Mouse (Mus musculus) forebrain, embryonic 11.5 days (tissue): ENCODE measurements around the gene Sec14l3. TPM values are rescaled to one million over a fixed set of nuclear protein-coding genes. Genes with fewer than 3 reads are reported as not detected.
"Not testable (repeated sequence)": the region's sequence is repeated elsewhere in the genome, so short reads cannot be mapped to it uniquely, and the experiment has no call there.

ENCODE experiments used
- ATAC-seq: fragments of 200-750 bp; cut with Nextera tagmentation; replicated peaks from 2 replicates; pipeline ENCODE4 v1.8.0; 2017; ENCODE audit warnings: moderate TSS enrichment; ENCODE audit not compliant: low FRiP score
- DNase-seq: peaks from one replicate; pipeline ENCODE4 v3.0.0-alpha.2; 2017; ENCODE audit warnings: low spot score
- H3K27ac ChIP-seq: fragments of 300-500 bp; sonication (generic); 2 replicates; pipeline ENCODE4 v1.5.1; 2014; ENCODE audit warnings: low read depth, low read length
- H3K27me3 ChIP-seq: fragments of 300-500 bp; sonication (generic); 2 replicates; pipeline ENCODE4 v1.6.1; 2014; ENCODE audit warnings: mild to moderate bottlenecking, low read length, mixed read lengths; ENCODE audit not compliant: control insufficient read depth, insufficient read depth
- H3K36me3 ChIP-seq: fragments of 300-500 bp; sonication (generic); 2 replicates; pipeline ENCODE4 v1.6.1; 2014; ENCODE audit warnings: mild to moderate bottlenecking, low read length, moderate library complexity, mixed read lengths; ENCODE audit not compliant: control insufficient read depth, insufficient read depth
- H3K4me1 ChIP-seq: fragments of 300-500 bp; sonication (generic); replicated peaks from 2 replicates; pipeline ENCODE4 v1.6.1; 2014; ENCODE audit warnings: low read length, mixed read lengths; ENCODE audit not compliant: control insufficient read depth, insufficient read depth
- H3K4me2 ChIP-seq: fragments of 300-500 bp; sonication (generic); 2 replicates; pipeline ENCODE4 v1.6.1; 2014; ENCODE audit warnings: low read depth, mild to moderate bottlenecking, low read length, moderate library complexity, mixed read lengths; ENCODE audit not compliant: severe bottlenecking
- H3K4me3 ChIP-seq: fragments of 300-500 bp; sonication (generic); 2 replicates; pipeline ENCODE4 v1.5.1; 2014; ENCODE audit warnings: low read depth, low read length
- H3K9ac ChIP-seq: fragments of 300-500 bp; sonication (generic); 2 replicates; pipeline ENCODE4 v1.6.1; 2014; ENCODE audit warnings: low read length
- H3K9me3 ChIP-seq: fragments of 300-500 bp; sonication (generic); 2 replicates; pipeline ENCODE4 v1.6.1; 2016; ENCODE audit warnings: low read length, mixed read lengths; ENCODE audit not compliant: control insufficient read depth
- WGBS: fragments of 180-500 bp; shearing (Covaris S2); extraction: QIAGEN DNeasy Blood & Tissue Kit; methylation state at CpG from one replicate; pipeline ENCODE4 v1.1.7; 2014; 5-methylcytosine and 5-hydroxymethylcytosine counted together
- polyA plus RNA-seq: library from polyadenylated mRNA; unstranded; fragments of >200 nt; fragmentation: Nextera tagmentation; extraction: Ambion mirVana; gene quantifications from 2 replicates; pipeline ENCODE4 v1.2.1, GENCODE M21; 2014

Gene Sec14l3
- polyA plus RNA-seq = 0.28 and 0.37 TPM in 2 replicates

DNA sequence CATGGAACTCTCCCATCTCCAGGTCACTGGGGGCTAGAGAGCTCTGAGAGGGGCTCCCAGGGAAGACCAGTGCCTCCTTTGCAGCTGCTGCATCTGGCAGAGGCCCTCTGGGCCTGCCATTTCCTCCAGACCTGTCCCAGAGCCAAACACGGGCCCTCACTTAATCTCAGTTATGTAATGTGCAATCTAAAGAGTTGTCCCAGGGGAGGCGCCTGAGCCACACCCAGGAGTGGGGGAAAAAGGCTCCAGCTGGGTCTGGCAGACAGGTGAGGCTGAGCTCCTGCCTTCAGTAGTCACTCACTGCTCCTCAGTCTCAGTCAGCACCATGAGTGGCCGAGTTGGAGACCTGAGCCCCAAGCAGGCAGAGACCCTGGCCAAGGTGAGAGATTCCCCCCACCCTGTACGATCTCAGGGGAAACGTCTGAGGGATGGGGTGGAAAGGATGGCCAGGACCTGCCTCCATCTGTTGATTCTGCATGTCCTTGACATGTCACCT, at the start of gene Sec14l3:
Gene Sec14l3 (plus strand): TSS at position 215 of the 496 bp plus-strand sequence.
- 76% methylated on average over 5 of the region's 5 CpGs for WGBS
- H3K27me3 ChIP-seq = no peaks in the 10 kb centered on the region
- no peak within 1 kb of the TSS for H3K4me3 ChIP-seq
- H3K4me1 ChIP-seq = no peaks in the 10 kb centered on the region
- H3K27ac ChIP-seq = no peak within 1 kb of the TSS
- no peaks in the 10 kb centered on the region for H3K36me3 ChIP-seq
- H3K4me2 ChIP-seq = no peak within 1 kb of the TSS
- DNase-seq = no peak
- no peak within 1 kb of the TSS for H3K9ac ChIP-seq
- H3K9me3 ChIP-seq = no peaks in the 10 kb centered on the region
- no peak for ATAC-seq

DNA sequence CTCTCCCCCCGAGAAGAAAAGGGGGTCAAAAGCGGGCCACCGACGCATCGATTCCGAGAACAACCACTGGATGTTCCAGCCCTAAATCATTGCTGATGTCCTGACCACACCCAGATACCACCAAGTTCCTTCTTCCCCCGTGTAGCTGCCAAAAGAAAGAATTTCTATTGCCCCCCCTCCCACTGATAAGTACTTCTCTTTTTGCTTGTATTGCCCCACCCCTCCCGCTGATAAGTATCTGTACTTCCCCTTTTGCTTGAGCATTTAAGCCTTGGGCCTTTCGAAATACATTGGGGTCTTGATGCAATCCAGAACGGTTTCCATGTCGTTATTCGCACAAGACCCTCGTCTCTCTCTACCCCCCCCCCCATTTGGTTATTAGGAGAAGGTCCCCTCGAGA, 48.8 kb upstream of the Sec14l3 start:
- ATAC-seq, H3K27ac ChIP-seq, H3K27me3 ChIP-seq, DNase-seq, H3K36me3 ChIP-seq, H3K4me2 ChIP-seq, H3K4me3 ChIP-seq, H3K4me1 ChIP-seq, H3K9me3 ChIP-seq, H3K9ac ChIP-seq: not testable (repeated sequence)
- WGBS = 92% methylated on average over 14 of the region's 14 CpGs

DNA sequence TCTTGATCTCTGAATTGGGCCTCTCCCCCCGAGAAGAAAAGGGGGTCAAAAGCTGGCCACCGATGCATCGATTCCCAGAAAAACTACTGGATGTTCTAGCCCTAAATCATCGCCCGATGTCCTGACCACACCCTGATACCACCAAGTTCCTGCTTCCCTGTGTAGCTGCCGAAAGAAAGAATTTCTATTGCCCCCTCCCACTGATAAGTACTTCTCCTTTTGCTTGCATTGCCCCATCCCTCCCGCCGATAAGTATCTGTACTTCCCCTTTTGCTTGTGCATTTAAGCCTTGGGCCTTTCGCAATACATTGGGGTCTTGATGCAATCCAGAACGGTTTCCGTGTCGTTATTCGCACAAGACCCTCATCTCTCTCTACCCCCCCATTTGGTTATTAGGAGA, 42.5 kb upstream of the Sec14l3 start:
- ATAC-seq, H3K4me1 ChIP-seq, H3K4me3 ChIP-seq, H3K9ac ChIP-seq, H3K36me3 ChIP-seq, DNase-seq, H3K4me2 ChIP-seq, H3K9me3 ChIP-seq, H3K27me3 ChIP-seq, H3K27ac ChIP-seq: not testable (repeated sequence)
- 94% methylated on average over 13 of the region's 13 CpGs for WGBS

DNA sequence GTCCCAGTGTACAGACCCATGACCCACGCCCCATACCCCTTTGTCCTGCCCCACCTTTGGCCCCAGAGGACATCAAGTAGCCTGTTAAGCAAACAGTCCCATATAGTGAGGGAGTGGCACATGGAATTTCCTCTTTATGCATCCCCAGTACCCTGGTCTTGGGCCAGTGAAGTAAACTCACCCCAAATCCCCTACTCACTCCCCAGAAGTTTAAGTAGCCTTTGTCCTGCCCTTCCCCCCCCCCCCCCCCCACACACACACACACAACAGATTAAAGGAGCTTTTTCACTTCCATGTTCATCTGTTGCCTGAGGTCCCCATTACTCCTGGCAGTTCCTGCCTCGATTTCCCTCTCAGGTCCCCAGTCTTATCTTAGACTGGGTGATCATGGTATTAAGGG, 41.3 kb upstream of the Sec14l3 start:
- H3K4me1 ChIP-seq = no peaks in the 10 kb centered on the region
- 70% methylated on average over 2 of the region's 2 CpGs for WGBS

DNA sequence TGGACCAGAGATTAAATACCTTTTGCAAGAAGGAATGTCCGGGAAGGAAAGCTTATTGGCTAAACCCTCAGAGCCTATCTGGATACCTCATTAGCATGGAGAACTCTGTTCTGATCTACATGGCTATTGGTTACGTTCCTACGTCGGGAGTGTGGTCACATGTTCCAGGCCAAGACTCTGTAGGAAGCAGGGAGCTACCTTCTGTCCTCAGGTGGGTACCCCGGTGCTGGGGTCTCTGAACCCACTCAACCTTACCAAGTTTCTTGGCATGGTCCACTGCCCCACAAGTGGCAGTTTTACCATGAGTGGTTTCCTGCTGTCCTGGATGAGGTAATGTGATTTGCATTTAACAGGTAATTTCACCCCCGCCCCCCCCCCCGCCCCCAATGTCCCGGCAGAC, 37.6 kb upstream of the Sec14l3 start:
- H3K36me3 ChIP-seq = no peaks in the 10 kb centered on the region
- H3K27me3 ChIP-seq = no peaks in the 10 kb centered on the region
- H3K27ac ChIP-seq = no peak overlapping the region
- no peaks in the 10 kb centered on the region for H3K9me3 ChIP-seq
- 90% methylated on average over 8 of the region's 8 CpGs for WGBS
- H3K4me3 ChIP-seq = no peak overlapping the region
- H3K9ac ChIP-seq = no peak overlapping the region
- no peak for ATAC-seq
- no peak for DNase-seq
- H3K4me2 ChIP-seq = no peak overlapping the region
- H3K4me1 ChIP-seq = no peaks in the 10 kb centered on the region

More for the DNA sequence above, 41.3 kb upstream of the Sec14l3 start:
- ATAC-seq (no peak), DNase-seq (no peak)
- Histone ChIP-seq H3K4me2 (no peak overlapping the region), H3K36me3 (no peaks in the 10 kb centered on the region), H3K4me3 (no peak overlapping the region), H3K27me3 (no peaks in the 10 kb centered on the region), H3K27ac (no peak overlapping the region), H3K9ac (no peak overlapping the region), H3K9me3 (no peaks in the 10 kb centered on the region)

DNA sequence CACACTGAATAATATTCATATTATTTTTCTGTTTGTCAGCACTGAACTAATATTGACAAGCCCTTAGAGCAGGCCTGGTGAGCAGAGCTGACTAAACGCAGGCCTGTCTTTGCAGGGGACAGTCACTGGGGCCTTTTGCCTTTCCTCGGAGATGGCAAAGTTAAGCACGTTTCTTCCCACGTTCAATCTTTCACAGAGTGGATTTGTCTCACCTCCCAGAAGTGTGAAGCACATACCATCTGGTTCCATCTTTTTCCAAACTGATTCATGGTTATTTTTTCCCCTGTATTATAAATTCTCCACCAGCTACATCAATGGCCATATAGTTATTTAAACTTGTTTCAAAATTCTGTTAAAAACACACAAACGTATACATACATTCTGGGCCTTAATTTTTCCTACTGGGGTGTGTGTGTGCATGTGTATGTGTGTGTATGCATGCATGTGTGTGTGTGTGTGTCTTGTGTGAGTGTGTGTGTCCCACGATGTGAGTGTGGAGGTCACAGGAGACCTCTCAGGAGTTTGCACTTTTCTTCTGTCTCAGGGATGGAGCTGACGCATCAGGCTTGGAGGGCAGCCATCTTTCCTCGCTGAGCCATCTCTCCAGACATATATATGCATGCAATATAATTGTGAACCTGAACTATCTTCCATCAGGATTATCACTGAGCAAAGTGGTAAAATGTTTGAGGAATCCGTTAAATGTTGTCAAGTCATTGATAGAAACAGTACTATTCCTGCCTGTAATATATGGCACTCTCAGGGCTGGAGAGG, 36.9 kb upstream of the Sec14l3 start:
- H3K4me1 ChIP-seq = no peaks in the 10 kb centered on the region
- no peak overlapping the region for H3K4me3 ChIP-seq
- H3K27ac ChIP-seq = no peak overlapping the region
- ATAC-seq (no peak), DNase-seq (no peak)
- no peaks in the 10 kb centered on the region for H3K9me3 ChIP-seq
- H3K9ac ChIP-seq = no peak overlapping the region
- WGBS = 84% methylated on average over 9 of the region's 9 CpGs
- no peaks in the 10 kb centered on the region for H3K36me3 ChIP-seq
- H3K4me2 ChIP-seq = no peak overlapping the region
- H3K27me3 ChIP-seq = no peaks in the 10 kb centered on the region

DNA sequence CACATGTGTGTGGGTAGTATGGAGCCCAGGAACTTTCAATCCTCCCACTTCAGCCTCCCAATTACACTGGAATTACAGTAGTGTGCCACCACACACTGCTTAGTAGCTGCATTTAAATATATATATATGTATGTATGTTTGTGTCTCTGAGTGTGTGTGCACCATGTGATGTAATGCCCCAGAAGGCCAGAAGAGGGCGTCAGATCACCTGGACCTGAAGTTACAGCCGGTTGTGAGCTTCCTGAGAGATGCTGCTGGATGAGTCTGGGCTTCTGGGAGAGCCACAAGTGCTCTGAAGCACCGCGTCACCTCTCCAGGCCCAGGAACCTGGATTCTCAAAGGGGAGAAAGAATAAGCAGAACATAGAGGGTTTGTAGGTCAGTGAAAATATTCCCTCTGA, 35.3 kb upstream of the Sec14l3 start:
- no peak overlapping the region for H3K9ac ChIP-seq
- H3K27ac ChIP-seq = no peak overlapping the region
- WGBS = 66% methylated on average over 4 of the region's 4 CpGs
- no peak overlapping the region for H3K4me2 ChIP-seq
- no peaks in the 10 kb centered on the region for H3K4me1 ChIP-seq
- ATAC-seq = no peak
- H3K36me3 ChIP-seq = no peaks in the 10 kb centered on the region
- no peak overlapping the region for H3K4me3 ChIP-seq
- H3K27me3 ChIP-seq = no peaks in the 10 kb centered on the region
- no peak for DNase-seq
- no peaks in the 10 kb centered on the region for H3K9me3 ChIP-seq

DNA sequence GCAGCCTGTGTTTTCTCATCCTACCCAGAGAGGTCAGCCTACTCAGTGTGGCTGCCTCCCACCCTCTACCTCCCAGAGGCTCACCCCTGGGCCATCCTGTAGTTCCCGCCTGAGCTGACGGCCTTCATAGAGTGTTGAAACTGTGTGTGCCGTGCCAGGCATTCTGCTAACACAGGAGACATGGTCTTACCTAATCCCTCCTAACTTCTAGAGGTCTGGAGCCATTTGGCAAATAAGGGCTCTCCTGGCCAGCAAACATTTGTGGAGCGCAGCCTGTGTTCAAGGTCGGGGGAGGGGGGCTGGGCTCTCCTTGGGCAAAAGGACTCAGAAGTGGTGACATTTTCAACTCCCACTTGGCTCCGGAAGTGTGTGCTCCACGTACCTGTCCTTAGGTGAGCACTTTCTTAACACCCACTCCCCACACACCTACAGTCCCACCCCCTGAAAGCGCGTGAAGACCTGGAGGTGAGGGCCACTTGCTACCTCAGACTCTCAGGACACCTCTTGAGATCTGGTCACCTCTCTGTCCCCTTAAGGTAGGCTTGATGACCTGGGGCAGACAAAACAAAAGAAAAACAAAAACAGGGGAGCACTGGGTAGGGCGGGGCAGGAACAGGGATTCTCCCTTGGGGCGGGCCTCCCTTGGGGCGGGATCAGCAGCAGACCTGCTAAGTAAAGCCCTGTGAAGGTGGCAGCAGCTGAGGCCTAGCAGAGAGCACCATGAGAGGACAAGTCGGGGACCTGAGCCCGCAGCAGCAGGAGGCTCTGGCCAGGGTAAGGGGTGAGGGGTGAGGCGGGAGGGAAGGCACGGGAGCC, 33.3 kb upstream of the Sec14l3 start, which contains the start of gene Sec14l4:
Gene Sec14l4 (plus strand): TSS at position 337 of the 816 bp plus-strand sequence.
- 38% methylated on average over 16 of the region's 16 CpGs for WGBS
- DNase-seq (no peak), ATAC-seq (no peak)
- no peak within 1 kb of the TSS for H3K27ac ChIP-seq
- no peaks in the 10 kb centered on the region for H3K4me1 ChIP-seq
- H3K27me3 ChIP-seq = no peaks in the 10 kb centered on the region
- H3K36me3 ChIP-seq = no peaks in the 10 kb centered on the region
- H3K4me3 ChIP-seq = no peak within 1 kb of the TSS
- H3K9me3 ChIP-seq = no peaks in the 10 kb centered on the region
- no peak within 1 kb of the TSS for H3K4me2 ChIP-seq
- no peak within 1 kb of the TSS for H3K9ac ChIP-seq
